Mouse (Mus musculus) adrenal gland, postnatal 10 days (tissue): ENCODE measurements around the gene Ing3. TPM values are rescaled to one million over a fixed set of nuclear protein-coding genes. Genes with fewer than 3 reads are reported as not detected.

Experiments
- DNase-seq: peaks from one replicate; pipeline ENCODE4 v3.0.0; 2021; ENCODE audit warnings: mixed read lengths
- long read RNA-seq, 2 experiments: library from polyadenylated mRNA; stranded (forward); transcript quantifications; one replicate each; pipeline ENCODE4 v2.0.0; 2021
- total RNA-seq, 2 experiments: library from RNA; stranded (reverse); gene quantifications; 2 replicates each; pipeline ENCODE4 v1.2.3; 2021

Gene Ing3
- total RNA-seq: 10 to 100 TPM; 26.1 to 27.6 TPM
- long read RNA-seq, experiment 1, transcript Ing3-201 (12 exons, 3,800 nt): major isoform, 8 of 12 reads
- long read RNA-seq, experiment 1, partial matches to known transcripts: 3 of 12 reads
- long read RNA-seq, experiment 1, other reads (novel, unspliced or antisense): 1 of 12 reads
- long read RNA-seq, experiment 2, partial matches to known transcripts: 0 of 5 reads
- long read RNA-seq, experiment 2, other reads (novel, unspliced or antisense): 2 of 5 reads

GRCm38 (mm10) chr6:21949226-21949731, at the start of gene Ing3:
TSS of gene Ing3 (plus strand) at chr6:21949571.
- peak; percentile 97 for DNase-seq

- no peak for DNase-seq
Measured at GRCm38 (mm10) chr6:21909720-21910119, 39.7 kb upstream of the Ing3 start.

GRCm38 (mm10) chr6:21910804-21911203, 38.6 kb upstream of the Ing3 start:
- DNase-seq: no peak

- DNase-seq: no peak
Measured at GRCm38 (mm10) chr6:21916591-21916990, 32.8 kb upstream of the Ing3 start.

- DNase-seq: no peak
Measured at GRCm38 (mm10) chr6:21924150-21924549, 25.2 kb upstream of the Ing3 start.

- DNase-seq: no peak
Measured at GRCm38 (mm10) chr6:21937981-21938635, 11.3 kb upstream of the Ing3 start.

- DNase-seq: peak; percentile 98
Measured at GRCm38 (mm10) chr6:21949771-21950448, 539 bp downstream of the Ing3 start.

- no peak for DNase-seq
Measured at GRCm38 (mm10) chr6:21950676-21951075, 1.3 kb downstream of the Ing3 start.

GRCm38 (mm10) chr6:21955468-21955867, 6.1 kb downstream of the Ing3 start:
- DNase-seq: no peak

GRCm38 (mm10) chr6:21958922-21959321, 9.6 kb downstream of the Ing3 start:
- DNase-seq: no peak

- no peak for DNase-seq
Measured at GRCm38 (mm10) chr6:21959909-21960308, 10.5 kb downstream of the Ing3 start.

GRCm38 (mm10) chr6:21977532-21977931, 28.2 kb downstream of the Ing3 start:
- no peak for DNase-seq

GRCm38 (mm10) chr6:21981114-21981513, 31.7 kb downstream of the Ing3 start:
- DNase-seq: no peak

GRCm38 (mm10) chr6:21984990-21985731, 35.8 kb downstream of the Ing3 start:
- peak; percentile 76 for DNase-seq

- DNase-seq: peak; percentile 85
Measured at GRCm38 (mm10) chr6:21985732-21986540, 36.6 kb downstream of the Ing3 start, which contains the start of gene Cped1. TSS of gene Cped1 (plus strand) at chr6:21985916.

GRCm38 (mm10) chr6:21986660-21987331, 37.4 kb downstream of the Ing3 start:
- peak; percentile 68 for DNase-seq

GRCm38 (mm10) chr6:21987554-21987953, 38.2 kb downstream of the Ing3 start:
- DNase-seq: no peak

GRCm38 (mm10) chr6:21988296-21988695, 38.9 kb downstream of the Ing3 start:
- DNase-seq: no peak

- no peak for DNase-seq
Measured at GRCm38 (mm10) chr6:21989081-21989480, 39.7 kb downstream of the Ing3 start.

- DNase-seq: peak; percentile 29
Measured at GRCm38 (mm10) chr6:21990181-21991135, 41.1 kb downstream of the Ing3 start.
